Mouse (Mus musculus): ENCODE data around the gene Tk1. TPM values are rescaled to one million over a fixed set of nuclear protein-coding genes. Genes with fewer than 3 reads are reported as not detected.

The Tk1 gene
- polyA plus RNA-seq, 2 experiments: 135 to 136 TPM

- H3K4me1 ChIP-seq (replicated peaks; ENCODE audit: control insufficient read depth in 2 of 2, insufficient read depth in 2 of 2, low read length in 1 of 2): peaks cover 18 to 23% of the 10 kb centered on the region in 2 experiments
- peak overlapping the region; percentile 99 for H3K9ac ChIP-seq (replicated peaks)
Measured at GRCm38 (mm10) chr11:117782705-117783034, 43.2 kb downstream of the Tk1 start.

DNA sequence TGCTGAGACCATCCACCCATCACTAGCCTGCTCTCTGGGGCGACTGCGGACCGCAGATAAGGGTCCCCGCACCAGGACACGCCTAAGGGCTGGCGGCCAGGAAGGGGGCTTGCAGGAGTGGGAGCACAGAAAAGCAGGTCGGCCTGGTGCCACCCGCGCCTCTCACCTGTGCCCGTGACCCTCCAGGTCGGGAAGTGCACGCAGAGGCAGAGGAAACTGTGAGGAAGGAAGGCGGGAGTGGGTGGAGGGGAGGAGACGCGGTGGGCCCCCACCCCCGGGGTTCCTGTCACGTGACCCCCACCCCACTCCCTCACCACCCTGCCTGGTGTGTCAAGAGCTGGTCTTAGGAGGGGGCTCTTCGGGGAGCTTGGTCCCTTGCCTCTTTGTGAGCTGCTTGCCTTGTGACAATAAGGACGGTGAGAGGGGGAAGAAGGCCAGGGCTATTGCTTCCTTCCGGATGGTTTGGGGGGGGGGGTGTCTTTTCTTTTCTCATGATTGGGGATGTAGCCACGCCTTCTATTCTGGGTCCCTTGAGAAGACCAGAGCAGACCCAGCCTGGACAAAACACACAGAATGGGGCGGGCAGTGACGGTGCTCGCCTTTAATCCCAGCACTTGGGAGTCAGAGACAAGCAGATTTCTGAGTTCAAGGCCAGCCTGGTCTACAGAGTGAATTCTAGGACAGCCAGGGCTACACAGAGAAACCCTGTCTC, 43.7 kb downstream of the Tk1 start, which contains the start of the genes Tmc8 and Tmc6:
Tmc8 (plus strand) TSS at position 84 of the 712 bp plus-strand sequence.
Tmc6 (minus strand) TSS at position 206 of the 712 bp plus-strand sequence.
- WGBS (ENCODE audit: insufficient replicate concordance): 5% methylated on average over 24 of the region's 24 CpGs
- peaks cover 49% of the 10 kb centered on the region for H3K36me3 ChIP-seq (replicated peaks; ENCODE audit: control insufficient read depth, insufficient read depth, low read depth)
- peaks cover 18 to 23% of the 10 kb centered on the region in 2 experiments for H3K4me1 ChIP-seq (replicated peaks; ENCODE audit: control insufficient read depth in 2 of 2, insufficient read depth in 2 of 2, low read length in 1 of 2)
- no peaks in the 10 kb centered on the region for H3K27me3 ChIP-seq (ENCODE audit: control insufficient read depth, insufficient read depth, low read length)
- H3K4me2 ChIP-seq (ENCODE audit: low read depth): peak within 1 kb of the TSS; percentile 98
- DNase-seq (ENCODE audit: low read depth in 3 of 3, low spot score in 3 of 3) (peak; percentile 38 to 64 (median 50)), ATAC-seq (ENCODE audit: insufficient read depth) (peak; percentile 56)
- H3K4me3 ChIP-seq (ENCODE audit: insufficient read depth in 1 of 2, low read depth in 2 of 2, low read length in 2 of 2): peak within 1 kb of the TSS; percentile 75 to 81
- TF ChIP-seq EP300 (IDR thresholded peaks at IDR 0.05; ENCODE audit: low read depth) (no peak; the same call in none of the 2 replicates), CTCF (IDR thresholded peaks at IDR 0.05; ENCODE audit: low read depth) (no peak)
- no peaks in the 10 kb centered on the region for H3K9me3 ChIP-seq (ENCODE audit: control insufficient read depth, low read length)
- H3K9ac ChIP-seq (replicated peaks): peak within 1 kb of the TSS; percentile 99
- peak within 1 kb of the TSS; percentile 100 for H3K27ac ChIP-seq

More at GRCm38 (mm10) chr11:117782705-117783034, 43.2 kb downstream of the Tk1 start:
- H3K27me3 ChIP-seq (ENCODE audit: control insufficient read depth, insufficient read depth, low read length): no peaks in the 10 kb centered on the region
- no peak for TF ChIP-seq EP300 (IDR thresholded peaks at IDR 0.05; ENCODE audit: low read depth)
- no peak for TF ChIP-seq CTCF (IDR thresholded peaks at IDR 0.05; ENCODE audit: low read depth)
- ATAC-seq (ENCODE audit: insufficient read depth) (no peak), DNase-seq (ENCODE audit: low read depth in 3 of 3, low spot score in 3 of 3) (no peak)
- peaks cover 49% of the 10 kb centered on the region for H3K36me3 ChIP-seq (replicated peaks; ENCODE audit: control insufficient read depth, insufficient read depth, low read depth)
- no peaks in the 10 kb centered on the region for H3K9me3 ChIP-seq (ENCODE audit: control insufficient read depth, low read length)
- H3K4me3 ChIP-seq (ENCODE audit: insufficient read depth in 1 of 2, low read depth in 2 of 2, low read length in 2 of 2): peak overlapping the region; percentile 75 to 81
- H3K4me2 ChIP-seq (ENCODE audit: low read depth): peak overlapping the region; percentile 98
- WGBS (ENCODE audit: insufficient replicate concordance): 13% methylated on average over 9 of the region's 9 CpGs
- peak overlapping the region; percentile 100 for H3K27ac ChIP-seq

DNA sequence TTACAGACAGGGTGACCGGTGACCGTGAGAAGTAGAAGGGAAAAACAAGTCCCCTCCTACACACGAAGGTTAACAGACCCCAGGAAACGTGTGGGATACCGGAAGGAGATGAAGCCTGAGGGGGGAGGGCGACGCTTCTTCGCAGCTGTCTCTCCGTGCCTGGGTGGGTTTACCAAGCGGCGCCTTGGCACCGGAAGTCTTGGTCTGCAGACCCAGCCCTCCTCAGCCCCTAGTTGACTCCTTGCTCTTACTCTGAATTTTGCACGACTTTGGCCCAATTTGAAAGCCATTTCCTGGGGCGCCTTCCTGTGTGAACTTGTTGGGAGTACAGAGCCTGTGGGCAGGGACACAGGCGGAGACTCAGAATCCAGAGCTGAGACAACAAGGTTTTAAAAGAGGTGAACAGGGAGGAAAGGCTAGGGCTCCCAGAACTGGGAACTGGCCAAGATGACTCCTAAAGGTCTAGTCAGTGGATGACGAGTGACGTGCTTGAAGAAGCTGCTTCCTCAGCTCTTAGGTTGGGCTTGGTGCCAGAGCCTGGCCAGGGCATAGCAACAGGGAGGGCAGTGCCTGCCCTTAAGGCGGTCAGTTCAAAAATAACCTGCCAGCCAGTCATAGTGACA, 44.6 kb downstream of the Tk1 start:
- Histone ChIP-seq H3K4me1 (replicated peaks; ENCODE audit: control insufficient read depth in 2 of 2, insufficient read depth in 2 of 2, low read length in 1 of 2) (peaks cover 18 to 23% of the 10 kb centered on the region in 2 experiments), H3K36me3 (replicated peaks; ENCODE audit: control insufficient read depth, insufficient read depth, low read depth) (peaks cover 50% of the 10 kb centered on the region), H3K27ac (peak overlapping the region; percentile 100), H3K4me2 (ENCODE audit: low read depth) (peak overlapping the region; percentile 98), H3K4me3 (ENCODE audit: insufficient read depth in 1 of 2, low read depth in 2 of 2, low read length in 2 of 2) (peak overlapping the region; percentile 75 to 81), H3K9me3 (ENCODE audit: control insufficient read depth, low read length) (no peaks in the 10 kb centered on the region), H3K9ac (replicated peaks) (peak overlapping the region; percentile 99), H3K27me3 (ENCODE audit: control insufficient read depth, insufficient read depth, low read length) (no peaks in the 10 kb centered on the region)
- 0 out of 2 replicates have a peak, but pooled peaks have one; percentile 1 for TF ChIP-seq CTCF (IDR thresholded peaks at IDR 0.05; ENCODE audit: low read depth)
- no peak for TF ChIP-seq EP300 (IDR thresholded peaks at IDR 0.05; ENCODE audit: low read depth)
- DNase-seq (ENCODE audit: low read depth in 3 of 3, low spot score in 3 of 3) (peak in 1 of 3 experiments; percentile 52), ATAC-seq (ENCODE audit: insufficient read depth) (peak; percentile 8)
- 3% methylated on average over 18 of the region's 18 CpGs for WGBS (ENCODE audit: insufficient replicate concordance)

GRCm38 (mm10) chr11:117780582-117781111, 45.2 kb downstream of the Tk1 start:
- Histone ChIP-seq H3K4me1 (replicated peaks; ENCODE audit: control insufficient read depth in 2 of 2, insufficient read depth in 2 of 2, low read length in 1 of 2) (peaks cover 18 to 23% of the 10 kb centered on the region in 2 experiments), H3K9ac (replicated peaks) (peak overlapping the region; percentile 99), H3K4me2 (ENCODE audit: low read depth) (peak overlapping the region; percentile 98), H3K27ac (peak overlapping the region; percentile 100), H3K9me3 (ENCODE audit: control insufficient read depth, low read length) (no peaks in the 10 kb centered on the region), H3K27me3 (ENCODE audit: control insufficient read depth, insufficient read depth, low read length) (no peaks in the 10 kb centered on the region), H3K36me3 (replicated peaks; ENCODE audit: control insufficient read depth, insufficient read depth, low read depth) (peaks cover 50% of the 10 kb centered on the region), H3K4me3 (ENCODE audit: insufficient read depth in 1 of 2, low read depth in 2 of 2, low read length in 2 of 2) (peak overlapping the region; percentile 75 to 81)
- DNase-seq (ENCODE audit: low read depth in 3 of 3, low spot score in 3 of 3): peak; percentile 94 to 97 (median 94)
- WGBS (ENCODE audit: insufficient replicate concordance): under 1% methylated on average over 19 of the region's 19 CpGs
- peak; percentile 89 for TF ChIP-seq EP300 (IDR thresholded peaks at IDR 0.05; ENCODE audit: low read depth)
- TF ChIP-seq CTCF (IDR thresholded peaks at IDR 0.05; ENCODE audit: low read depth): peak; percentile 33
- ATAC-seq (ENCODE audit: insufficient read depth): peak; percentile 76

DNA sequence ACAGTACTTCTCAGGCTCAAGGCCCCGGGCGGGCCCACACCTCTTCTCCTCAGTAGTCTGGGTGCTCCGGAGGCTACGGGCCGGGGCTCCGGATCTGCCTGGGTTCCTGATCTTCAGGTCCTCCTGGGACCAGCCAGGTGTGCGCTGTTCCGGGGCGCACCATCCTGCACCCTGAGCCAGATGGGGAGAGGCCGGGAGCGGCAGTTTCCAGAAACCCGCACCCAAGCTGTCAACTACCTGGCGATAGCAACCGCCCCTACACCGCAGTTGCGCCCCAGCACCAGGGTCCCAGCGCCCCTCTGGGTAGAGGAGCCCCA, 45.7 kb downstream of the Tk1 start:
- Histone ChIP-seq H3K4me2 (ENCODE audit: low read depth) (peak overlapping the region; percentile 98), H3K36me3 (replicated peaks; ENCODE audit: control insufficient read depth, insufficient read depth, low read depth) (peaks cover 50% of the 10 kb centered on the region), H3K27me3 (ENCODE audit: control insufficient read depth, insufficient read depth, low read length) (no peaks in the 10 kb centered on the region), H3K4me1 (replicated peaks; ENCODE audit: control insufficient read depth in 2 of 2, insufficient read depth in 2 of 2, low read length in 1 of 2) (peaks cover 18 to 23% of the 10 kb centered on the region in 2 experiments), H3K4me3 (ENCODE audit: insufficient read depth in 1 of 2, low read depth in 2 of 2, low read length in 2 of 2) (peak overlapping the region; percentile 75 to 81), H3K9me3 (ENCODE audit: control insufficient read depth, low read length) (no peaks in the 10 kb centered on the region), H3K9ac (replicated peaks) (peak overlapping the region; percentile 99), H3K27ac (peak overlapping the region; percentile 100)
- TF ChIP-seq EP300 (IDR thresholded peaks at IDR 0.05; ENCODE audit: low read depth) (no peak), CTCF (IDR thresholded peaks at IDR 0.05; ENCODE audit: low read depth) (no peak)
- peak; percentile 3 for ATAC-seq (ENCODE audit: insufficient read depth)
- no peak for DNase-seq (ENCODE audit: low read depth in 3 of 3, low spot score in 3 of 3)
- 0% methylated on average over 17 of the region's 17 CpGs for WGBS (ENCODE audit: insufficient replicate concordance)
